Mouse (Mus musculus): Measurements from ENCODE around the gene Spag5. TPM values are rescaled to one million over a fixed set of nuclear protein-coding genes. Genes with fewer than 3 reads are reported as not detected.

Gene Spag5
- total and polyA plus RNA-seq, 2 experiments from 2014 or later = 6.8 to 16.8 TPM

DNA sequence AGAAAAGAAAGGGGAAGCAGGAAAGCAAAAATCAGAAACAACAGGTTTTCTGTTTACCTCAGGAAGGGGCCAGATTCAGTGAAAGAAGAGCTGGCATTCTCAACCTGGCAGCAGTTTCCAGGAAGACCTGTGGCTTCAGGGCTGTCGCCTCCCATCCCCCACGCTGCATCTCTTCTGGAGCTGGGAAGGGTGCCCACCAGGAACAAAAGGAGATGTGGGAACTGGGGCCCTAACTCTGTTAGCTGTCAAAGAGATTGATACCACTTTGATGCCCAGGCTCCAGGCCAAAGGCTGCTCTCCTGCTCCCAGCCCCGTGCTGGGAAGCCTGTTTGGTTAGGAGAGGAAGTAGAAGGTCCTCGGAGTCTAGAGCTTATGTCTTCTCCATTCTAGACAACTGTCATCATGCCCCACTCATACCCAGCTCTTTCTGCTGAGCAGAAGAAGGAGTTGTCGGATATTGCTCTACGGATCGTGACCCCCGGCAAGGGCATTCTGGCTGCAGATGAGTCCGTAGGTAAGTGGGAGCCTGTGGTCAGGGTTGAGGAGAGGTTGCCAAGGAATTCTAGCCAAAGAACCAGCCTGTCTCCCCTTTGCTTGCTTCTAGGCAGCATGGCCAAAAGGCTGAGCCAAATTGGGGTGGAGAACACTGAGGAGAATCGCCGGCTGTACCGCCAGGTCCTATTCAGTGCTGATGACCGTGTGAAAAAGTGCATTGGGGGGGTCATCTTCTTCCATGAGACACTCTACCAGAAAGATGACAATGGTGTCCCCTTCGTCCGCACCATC, 22.9 kb downstream of the Spag5 start:
- no peak for DNase-seq (ENCODE audit: low spot score)
- H3K4me1 ChIP-seq (ENCODE audit: control insufficient read depth, insufficient read depth) = peaks cover 27% of the 10 kb centered on the region
- H3K4me3 ChIP-seq (ENCODE audit: low read depth, low read length) = no peak overlapping the region
- H3K4me2 ChIP-seq (ENCODE audit: low read depth, low read length) = no peak overlapping the region; the same call in 1 of the 2 replicates
- H3K9ac ChIP-seq (replicated peaks; ENCODE audit: low read depth, low read length) = no peak overlapping the region
- no peaks in the 10 kb centered on the region for H3K9me3 ChIP-seq (replicated peaks; ENCODE audit: control insufficient read depth, low read length)
- TF ChIP-seq CTCF (IDR thresholded peaks at IDR 0.05; ENCODE audit: low read depth) (no peak), EP300 (IDR thresholded peaks at IDR 0.05; ENCODE audit: low read depth) (no peak)
- H3K36me3 ChIP-seq (replicated peaks; ENCODE audit: control insufficient read depth, insufficient read depth, low read length) = peaks cover 21% of the 10 kb centered on the region
- H3K27ac ChIP-seq (ENCODE audit: low read depth) = no peak overlapping the region
- no peak for ATAC-seq (ENCODE audit: insufficient read depth, low read depth)
- no peaks in the 10 kb centered on the region for H3K27me3 ChIP-seq (ENCODE audit: control insufficient read depth, insufficient read depth, low read length)
- WGBS = 72% methylated on average over 15 of the region's 15 CpGs

DNA sequence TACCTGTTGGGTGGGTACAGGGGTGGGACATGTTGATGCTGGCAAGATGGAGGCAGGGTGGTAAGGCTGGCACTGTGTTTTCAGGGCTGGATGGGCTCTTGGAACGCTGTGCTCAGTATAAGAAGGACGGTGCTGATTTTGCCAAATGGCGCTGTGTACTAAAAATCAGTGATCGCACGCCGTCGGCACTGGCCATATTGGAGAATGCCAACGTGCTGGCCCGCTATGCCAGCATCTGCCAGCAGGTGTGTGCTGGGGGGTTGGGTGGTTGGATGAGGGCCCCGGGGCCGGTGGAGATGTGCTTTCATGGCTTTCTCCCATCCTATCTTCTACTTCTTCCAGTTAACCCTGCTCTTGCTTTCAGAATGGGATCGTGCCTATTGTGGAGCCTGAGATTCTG, 23.6 kb downstream of the Spag5 start:
- WGBS = 91% methylated on average over 12 of the region's 12 CpGs
- Histone ChIP-seq H3K36me3 (replicated peaks; ENCODE audit: control insufficient read depth, insufficient read depth, low read length) (peaks cover 16% of the 10 kb centered on the region; the same call in 1 of the 2 replicates), H3K9ac (replicated peaks; ENCODE audit: low read depth, low read length) (no peak overlapping the region), H3K4me3 (ENCODE audit: low read depth, low read length) (no peak overlapping the region), H3K9me3 (replicated peaks; ENCODE audit: control insufficient read depth, low read length) (no peaks in the 10 kb centered on the region), H3K4me1 (ENCODE audit: control insufficient read depth, insufficient read depth) (peaks cover 28% of the 10 kb centered on the region), H3K27ac (ENCODE audit: low read depth) (no peak overlapping the region), H3K27me3 (ENCODE audit: control insufficient read depth, insufficient read depth, low read length) (no peaks in the 10 kb centered on the region), H3K4me2 (ENCODE audit: low read depth, low read length) (no peak overlapping the region)
- ATAC-seq (ENCODE audit: insufficient read depth, low read depth) (no peak), DNase-seq (ENCODE audit: low spot score) (no peak)
- TF ChIP-seq CTCF (IDR thresholded peaks at IDR 0.05; ENCODE audit: low read depth) = no peak
- no peak for TF ChIP-seq EP300 (IDR thresholded peaks at IDR 0.05; ENCODE audit: low read depth)

DNA sequence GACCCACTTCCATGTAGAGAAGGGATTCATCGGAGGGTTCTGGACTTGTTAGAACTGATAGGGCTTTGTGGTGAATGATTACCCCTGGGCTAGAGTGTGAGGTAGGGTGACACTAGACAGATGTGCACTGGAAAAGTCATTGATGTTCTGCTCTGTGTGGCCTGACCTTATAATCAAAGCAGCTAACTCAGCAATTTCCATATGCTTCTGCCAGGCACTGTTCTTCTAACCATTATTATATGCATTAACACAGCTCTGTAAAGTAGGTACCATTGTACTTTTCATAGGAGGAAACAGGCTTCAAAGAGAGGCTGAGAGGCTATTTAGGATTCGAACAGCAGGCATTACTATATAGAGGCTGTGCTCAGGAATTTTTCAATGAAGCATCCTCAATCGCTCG, 25.9 kb downstream of the Spag5 start:
- TF ChIP-seq CTCF (IDR thresholded peaks at IDR 0.05; ENCODE audit: low read depth) (no peak), EP300 (IDR thresholded peaks at IDR 0.05; ENCODE audit: low read depth) (no peak)
- DNase-seq (ENCODE audit: low spot score) = no peak
- no peaks in the 10 kb centered on the region for H3K27me3 ChIP-seq (ENCODE audit: control insufficient read depth, insufficient read depth, low read length)
- no peak overlapping the region for H3K9ac ChIP-seq (replicated peaks; ENCODE audit: low read depth, low read length)
- H3K4me3 ChIP-seq (ENCODE audit: low read depth, low read length) = no peak overlapping the region
- no peaks in the 10 kb centered on the region for H3K36me3 ChIP-seq (replicated peaks; ENCODE audit: control insufficient read depth, insufficient read depth, low read length)
- H3K9me3 ChIP-seq (replicated peaks; ENCODE audit: control insufficient read depth, low read length) = no peaks in the 10 kb centered on the region
- WGBS = 92% methylated on average over 4 of the region's 4 CpGs
- H3K4me2 ChIP-seq (ENCODE audit: low read depth, low read length) = no peak overlapping the region
- H3K27ac ChIP-seq (ENCODE audit: low read depth) = no peak overlapping the region
- peaks cover 28% of the 10 kb centered on the region for H3K4me1 ChIP-seq (ENCODE audit: control insufficient read depth, insufficient read depth)
- ATAC-seq (ENCODE audit: insufficient read depth, low read depth) = no peak

DNA sequence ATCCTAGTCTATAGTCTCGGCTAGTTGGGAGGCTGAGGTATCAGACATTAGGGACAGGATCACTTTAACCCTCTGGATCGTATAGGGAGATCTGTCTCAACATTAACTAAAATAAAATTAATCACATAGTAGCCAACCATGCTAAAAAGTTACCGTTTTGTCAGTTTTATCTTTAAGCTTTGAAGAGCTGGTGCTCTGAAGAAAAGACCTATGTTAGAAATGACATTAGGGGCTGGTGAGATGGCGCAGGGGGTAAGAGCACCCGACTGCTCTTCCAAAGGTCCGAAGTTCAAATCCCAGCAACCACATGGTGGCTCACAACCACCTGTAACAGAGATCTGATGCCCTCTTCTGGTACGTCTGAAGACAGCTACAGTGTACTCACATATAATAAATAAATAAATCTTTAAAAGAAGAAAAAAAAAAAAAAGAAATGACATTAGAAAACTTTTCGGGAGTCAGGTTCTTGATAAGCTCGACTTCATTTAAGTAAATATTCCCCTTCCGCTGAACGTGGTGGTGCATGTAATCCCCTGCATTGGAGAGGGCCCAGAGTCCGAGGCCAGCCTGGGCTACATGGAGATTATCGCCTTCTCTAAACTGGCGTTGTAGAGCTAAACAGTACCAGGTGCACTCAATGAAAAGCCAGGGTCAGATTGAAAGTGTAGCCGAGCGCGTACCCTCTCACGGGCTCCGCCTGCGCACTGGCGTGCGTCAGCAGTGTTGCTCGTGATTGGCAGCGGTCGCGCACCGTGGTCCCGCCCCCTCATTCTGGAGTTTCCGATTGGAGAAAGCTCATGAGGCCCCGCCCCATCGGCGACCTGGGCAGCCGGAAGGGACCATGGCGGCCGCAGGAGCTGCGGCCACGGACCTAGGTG, 26.5 kb downstream of the Spag5 start, which contains the start of gene Pigs:
Pigs (plus strand) TSS at position 782 of the 878 bp plus-strand sequence.
- Histone ChIP-seq H3K4me1 (ENCODE audit: control insufficient read depth, insufficient read depth) (peaks cover 22% of the 10 kb centered on the region), H3K9me3 (replicated peaks; ENCODE audit: control insufficient read depth, low read length) (no peaks in the 10 kb centered on the region), H3K9ac (replicated peaks; ENCODE audit: low read depth, low read length) (peak within 1 kb of the TSS; percentile 86), H3K36me3 (replicated peaks; ENCODE audit: control insufficient read depth, insufficient read depth, low read length) (no peaks in the 10 kb centered on the region), H3K27me3 (ENCODE audit: control insufficient read depth, insufficient read depth, low read length) (no peaks in the 10 kb centered on the region), H3K27ac (ENCODE audit: low read depth) (peak within 1 kb of the TSS; percentile 49; the same call in 1 of the 2 replicates), H3K4me2 (ENCODE audit: low read depth, low read length) (peak within 1 kb of the TSS; percentile 95), H3K4me3 (ENCODE audit: low read depth, low read length) (peak within 1 kb of the TSS; percentile 91)
- 10% methylated on average over 37 of the region's 37 CpGs for WGBS
- TF ChIP-seq CTCF (IDR thresholded peaks at IDR 0.05; ENCODE audit: low read depth) (no peak; the same call in 1 of the 2 replicates), EP300 (IDR thresholded peaks at IDR 0.05; ENCODE audit: low read depth) (no peak)
- DNase-seq (ENCODE audit: low spot score) (peak; percentile 95), ATAC-seq (ENCODE audit: insufficient read depth, low read depth) (peak; percentile 99)

DNA sequence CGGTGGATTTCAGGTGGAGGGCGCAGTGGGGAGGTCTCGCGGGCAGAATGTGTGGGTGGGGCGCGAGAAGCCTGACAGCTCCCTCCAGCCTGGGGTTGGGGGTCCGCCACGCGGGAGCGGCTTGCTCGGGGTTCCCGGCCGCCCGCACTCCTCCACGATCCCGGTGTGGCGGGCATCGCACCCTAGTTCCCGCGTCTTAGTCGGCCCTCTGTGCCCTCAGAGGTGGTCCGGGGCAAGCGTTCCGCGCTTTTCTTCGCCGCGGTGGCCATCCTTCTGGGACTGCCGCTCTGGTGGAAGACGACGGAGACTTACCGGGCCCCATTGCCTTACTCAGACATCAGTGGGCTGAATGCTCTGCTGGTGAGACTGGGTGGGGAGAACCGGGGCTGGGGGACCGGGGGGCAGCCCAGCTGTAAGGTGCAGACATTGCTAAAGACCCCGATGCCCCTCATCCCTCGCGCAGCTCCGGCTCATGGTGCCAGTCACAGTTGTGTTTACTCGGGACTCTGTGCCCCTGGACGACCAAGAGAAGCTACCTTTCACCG, 27.3 kb downstream of the Spag5 start:
- no peaks in the 10 kb centered on the region for H3K27me3 ChIP-seq (ENCODE audit: control insufficient read depth, insufficient read depth, low read length)
- peak; percentile 50 for ATAC-seq (ENCODE audit: insufficient read depth, low read depth)
- peaks cover 14% of the 10 kb centered on the region; the same call in 1 of the 2 replicates for H3K4me1 ChIP-seq (ENCODE audit: control insufficient read depth, insufficient read depth)
- no peaks in the 10 kb centered on the region for H3K9me3 ChIP-seq (replicated peaks; ENCODE audit: control insufficient read depth, low read length)
- no peak overlapping the region for H3K27ac ChIP-seq (ENCODE audit: low read depth)
- WGBS = under 1% methylated on average over 31 of the region's 41 CpGs
- peak overlapping the region; percentile 86 for H3K9ac ChIP-seq (replicated peaks; ENCODE audit: low read depth, low read length)
- H3K4me2 ChIP-seq (ENCODE audit: low read depth, low read length) = peak overlapping the region; percentile 95
- H3K4me3 ChIP-seq (ENCODE audit: low read depth, low read length) = peak overlapping the region; percentile 91
- no peak for DNase-seq (ENCODE audit: low spot score)
- 0 out of 2 replicates have a peak, but pooled peaks cover 3% of the 10 kb centered on the region for H3K36me3 ChIP-seq (replicated peaks; ENCODE audit: control insufficient read depth, insufficient read depth, low read length)
- TF ChIP-seq EP300 (IDR thresholded peaks at IDR 0.05; ENCODE audit: low read depth) (no peak), CTCF (IDR thresholded peaks at IDR 0.05; ENCODE audit: low read depth) (no peak)
